Mouse (Mus musculus) CH12.LX (cell line): Measurements from ENCODE around the gene Hecw2. TPM values are rescaled to one million over a fixed set of nuclear protein-coding genes. Genes with fewer than 3 reads are reported as not detected.

ENCODE experiments used
- DNase-seq: peaks from one replicate; pipeline ENCODE4 v3.0.0-alpha.2; 2013; ENCODE audit errors: extremely low read depth
- H3K27ac ChIP-seq: 2 replicates; pipeline ENCODE4 v1.5.1; 2012; ENCODE audit warnings: low read depth, mild to moderate bottlenecking, control low read depth, moderate library complexity; ENCODE audit not compliant: insufficient read depth
- H3K27me3 ChIP-seq: replicated peaks from 2 replicates; pipeline ENCODE3; 2012; ENCODE audit warnings: inconsistent platforms
- H3K36me3 ChIP-seq, 2 experiments: replicated peaks in 1 of 2; 2 replicates each; pipeline versions ENCODE3 to v1.6.1; 2012; ENCODE audit warnings: inconsistent platforms in 1 of 2, low read length in 1 of 2, mild to moderate bottlenecking in 1 of 2, mixed read lengths in 1 of 2, moderate library complexity in 1 of 2; ENCODE audit not compliant: control insufficient read depth in 1 of 2, insufficient read depth in 1 of 2
- H3K4me1 ChIP-seq, 2 experiments: 2 replicates each; pipeline ENCODE4 v1.6.1; 2012; ENCODE audit warnings: inconsistent platforms in 1 of 2, moderate library complexity in 1 of 2; ENCODE audit not compliant: insufficient read depth in 2 of 2, control insufficient read depth in 1 of 2
- H3K4me2 ChIP-seq: 2 replicates; pipeline ENCODE4 v1.6.1; 2012; ENCODE audit warnings: low read depth, mild to moderate bottlenecking, control low read depth; ENCODE audit not compliant: poor library complexity, insufficient read depth, severe bottlenecking
- H3K4me3 ChIP-seq, 3 experiments: fragments of 150-350 bp in 1 of 3; sonication (generic) in 1 of 3; replicated peaks in 1 of 3; 2 replicates each; pipeline versions ENCODE3 to v1.5.1; 2011 to 2012; ENCODE audit warnings: low read depth in 2 of 3, low read length in 2 of 3, mild to moderate bottlenecking in 2 of 3, moderate library complexity in 2 of 3, control low read depth in 1 of 3, improper control_type of control experiment in 1 of 3, inconsistent platforms in 1 of 3, mixed read lengths in 1 of 3; ENCODE audit not compliant: poor library complexity in 1 of 3
- H3K79me2 ChIP-seq: replicated peaks from 2 replicates; pipeline ENCODE4 v1.6.1; 2012; ENCODE audit warnings: mild to moderate bottlenecking, moderate library complexity; ENCODE audit not compliant: control insufficient read depth, poor library complexity, insufficient read depth, severe bottlenecking; ENCODE audit errors: extremely low read depth
- H3K9ac ChIP-seq: 2 replicates; pipeline ENCODE4 v1.6.1; 2012; ENCODE audit warnings: low read depth, mild to moderate bottlenecking, control low read depth, moderate library complexity; ENCODE audit not compliant: insufficient read depth
- H3K9me3 ChIP-seq: replicated peaks from 2 replicates; pipeline ENCODE3; 2012; ENCODE audit warnings: low read length, inconsistent platforms, mixed read lengths
- BHLHE40 ChIP-seq: IDR thresholded peaks from 2 replicates; pipeline ENCODE4 v1.6.1; 2011; ENCODE audit warnings: mild to moderate bottlenecking, low read depth, low read length, improper control_type of control experiment
- CHD1 ChIP-seq: IDR thresholded peaks from 2 replicates; pipeline ENCODE4 v1.6.1; 2012; ENCODE audit warnings: low read depth, low read length, improper control_type of control experiment, inconsistent platforms
- CHD2 ChIP-seq: IDR thresholded peaks from 2 replicates; pipeline ENCODE4 v1.6.1; 2011; ENCODE audit warnings: low read length, improper control_type of control experiment
- E2F4 ChIP-seq: IDR thresholded peaks from 2 replicates; pipeline ENCODE4 v1.6.1; 2011; ENCODE audit warnings: low read depth, low read length, improper control_type of control experiment; ENCODE audit not compliant: insufficient replicate concordance
- GABPA ChIP-seq: IDR thresholded peaks from 2 replicates; pipeline ENCODE4 v1.6.1; 2012; ENCODE audit warnings: low read depth, low read length, improper control_type of control experiment, inconsistent platforms; ENCODE audit not compliant: insufficient replicate concordance
- HCFC1 ChIP-seq: IDR thresholded peaks from 2 replicates; pipeline ENCODE4 v1.6.1; 2012; ENCODE audit warnings: low read depth, mild to moderate bottlenecking, inconsistent platforms, low read length, improper control_type of control experiment
- JUN ChIP-seq: IDR thresholded peaks from 2 replicates; pipeline ENCODE4 v1.6.1; 2011; ENCODE audit warnings: low read depth, mild to moderate bottlenecking, low read length, improper control_type of control experiment, moderate library complexity; ENCODE audit not compliant: insufficient read depth
- MXI1 ChIP-seq: IDR thresholded peaks from 2 replicates; pipeline ENCODE4 v1.6.1; 2011; ENCODE audit warnings: mild to moderate bottlenecking, low read depth, low read length, improper control_type of control experiment
- MYC ChIP-seq: IDR thresholded peaks from 2 replicates; pipeline ENCODE4 v1.6.1; 2011; ENCODE audit warnings: low read depth, mild to moderate bottlenecking, improper control_type of control experiment, low read length
- NRF1 ChIP-seq: IDR thresholded peaks from 2 replicates; pipeline ENCODE4 v1.6.1; 2014; ENCODE audit warnings: low read depth, mild to moderate bottlenecking, inconsistent platforms, low read length, improper control_type of control experiment, moderate library complexity
- PAX5 ChIP-seq: IDR thresholded peaks from 2 replicates; pipeline ENCODE4 v1.6.1; 2012; ENCODE audit warnings: low read length, inconsistent platforms, mixed read lengths
- USF1 ChIP-seq: IDR thresholded peaks from 2 replicates; pipeline ENCODE4 v1.6.1; 2014; ENCODE audit warnings: low read depth, mild to moderate bottlenecking, inconsistent platforms, low read length, improper control_type of control experiment
- ZNF384 ChIP-seq: IDR thresholded peaks from 2 replicates; pipeline ENCODE4 v1.6.1; 2012; ENCODE audit warnings: low read depth, low read length, improper control_type of control experiment, inconsistent platforms
- dilution Hi-C: fragments of 300-500 bp; cut with MboI; formaldehyde crosslinking; loops from 2 replicates; pipeline ENCODE4 v1.14.3; 2020; ENCODE audit warnings: low sequenced_read_pairs; ENCODE audit not compliant: extremely low pct_unique_long_range_greater_than_20kb, extremely low pct_ligation_motif_present
- in situ Hi-C: fragments of 300-500 bp; cut with MboI; formaldehyde crosslinking; loops from 3 replicates; pipeline ENCODE4 v1.14.3; 2019; ENCODE audit warnings: low sequenced_read_pairs, low pct_ligation_motif_present, low pct_unique_long_range_greater_than_20kb, mixed read lengths
- polyA plus RNA-seq: library from polyadenylated mRNA; unstranded; fragments of >175 nt; gene quantifications from 2 replicates; pipeline ENCODE4 v1.2.1, GENCODE M21; 2012; ENCODE audit warnings: low read depth; ENCODE audit not compliant: insufficient read length
- total RNA-seq, 2 experiments: library from RNA; depleted of rRNA; stranded (reverse); fragments of 300-350 nt in 1 of 2; fragments of >200 nt in 1 of 2; gene quantifications; 2 replicates each; pipeline ENCODE4 v1.2.3; 2012 to 2014

Hecw2 gene
- total and polyA plus RNA-seq, 3 experiments = 0.05 to 0.59 (median 0.14) TPM

DNA sequence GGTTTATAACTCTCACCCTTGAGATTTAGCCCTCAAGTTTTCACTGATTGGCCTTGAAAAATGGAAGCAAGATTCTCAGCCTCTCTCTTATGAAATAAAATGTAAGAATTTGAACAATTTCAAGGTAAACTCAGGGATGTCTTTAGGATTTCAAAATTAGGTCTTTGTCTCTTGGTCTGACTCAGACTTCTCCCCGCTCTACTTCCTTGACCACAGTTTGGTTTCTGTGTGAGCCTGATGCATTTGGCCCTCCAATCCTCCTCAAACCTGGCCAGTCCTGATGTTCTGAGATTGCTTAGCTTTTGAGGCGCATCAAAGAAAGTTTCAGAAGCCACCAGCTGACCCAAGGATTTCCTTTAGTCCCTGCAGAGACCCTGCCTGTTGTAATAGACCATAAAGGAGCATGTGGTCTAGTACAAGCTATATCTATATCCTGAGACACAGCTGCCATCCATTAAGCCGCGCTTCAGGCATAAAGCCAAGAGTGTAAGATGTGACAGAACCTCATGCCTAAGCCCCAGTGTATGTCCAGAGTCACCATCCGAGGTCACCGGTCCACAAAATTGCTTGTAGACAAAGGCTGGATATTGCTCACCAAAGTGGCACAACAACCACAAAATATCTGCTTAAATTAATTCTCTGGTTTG is 185.4 kb downstream of the Hecw2 start (continued):
- TF ChIP-seq NRF1 (no peak), MYC (0 out of 2 replicates have a peak, but pooled peaks have one; percentile 36), CHD2 (0 out of 2 replicates have a peak, but pooled peaks have one; percentile 47), JUN (peak; percentile 71), MXI1 (no peak), BHLHE40 (peak; percentile 64), CHD1 (no peak), E2F4 (0 out of 2 replicates have a peak, but pooled peaks have one; percentile 42)
- TF ChIP-seq, all 38 proteins: peak for 18

DNA sequence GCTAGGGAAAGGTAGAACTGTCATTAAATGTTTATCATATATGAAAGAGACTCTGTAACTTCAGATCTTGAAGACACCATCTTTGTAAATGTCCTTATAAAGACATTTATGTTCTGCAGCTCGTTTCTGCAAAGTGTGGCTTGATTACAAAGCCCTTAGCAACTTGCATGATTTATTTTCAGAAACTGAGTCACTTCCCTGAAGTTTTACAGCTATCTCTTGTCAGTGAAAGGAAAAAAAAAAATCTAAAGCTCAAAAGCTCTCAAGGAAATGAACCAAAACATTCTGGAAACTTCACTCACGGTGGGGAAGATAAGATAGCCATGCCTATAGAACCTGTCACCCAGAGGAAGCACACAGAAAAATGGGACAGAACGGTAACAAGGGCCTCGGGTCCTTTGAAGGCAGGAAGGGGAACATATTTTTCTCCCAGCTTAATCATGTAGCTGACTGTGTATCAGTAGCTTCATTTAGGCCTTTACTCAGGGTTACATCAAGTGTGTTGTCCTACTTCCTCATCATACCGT is 189.0 kb downstream of the Hecw2 start:
- H3K4me3 ChIP-seq = no peak overlapping the region
- dilution Hi-C loops = no loop called here
- no peak for DNase-seq
- H3K4me1 ChIP-seq = peaks cover 6 to 14% of the 10 kb centered on the region in 2 experiments
- in situ Hi-C loops = no loop called here
- no peak overlapping the region for H3K9ac ChIP-seq
- 0 out of 2 replicates have a peak, but pooled peaks have one; percentile 31 for TF ChIP-seq ZNF384
- TF ChIP-seq HCFC1 = no peak
- no peak overlapping the region for H3K27ac ChIP-seq
- no peak overlapping the region for H3K4me2 ChIP-seq
- H3K27me3 ChIP-seq = no peaks in the 10 kb centered on the region
- H3K36me3 ChIP-seq = no peaks in the 10 kb centered on the region
- H3K9me3 ChIP-seq = no peaks in the 10 kb centered on the region
- H3K79me2 ChIP-seq = no peaks in the 10 kb centered on the region

DNA sequence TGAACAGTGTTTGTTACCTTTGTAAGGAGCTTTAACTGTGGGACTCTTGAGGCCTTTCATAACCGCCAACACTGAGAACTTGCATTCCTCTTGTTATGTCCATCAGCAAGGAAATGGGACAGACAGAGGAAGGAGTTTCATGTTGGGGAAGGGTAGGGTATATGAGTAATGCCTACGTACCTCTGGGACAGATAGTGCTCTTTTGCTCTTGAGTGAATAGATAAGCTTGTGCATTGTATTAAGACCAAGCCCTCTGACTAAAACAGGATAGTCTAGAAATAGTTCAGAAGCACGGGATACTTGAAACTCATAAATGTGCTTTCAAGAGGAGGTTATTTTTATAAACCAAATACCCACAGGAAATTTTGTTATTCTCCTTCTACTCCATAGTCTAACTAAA is 191.7 kb downstream of the Hecw2 start:
- H3K4me2 ChIP-seq = no peak overlapping the region
- H3K27me3 ChIP-seq = no peaks in the 10 kb centered on the region
- dilution Hi-C loops = no loop called here
- no peak overlapping the region for H3K9ac ChIP-seq
- no peak for TF ChIP-seq USF1
- no peak for TF ChIP-seq JUN
- no peak for TF ChIP-seq PAX5
- no peak for TF ChIP-seq GABPA
- TF ChIP-seq HCFC1 = no peak
- TF ChIP-seq MYC = no peak
- TF ChIP-seq, all 38 proteins: peak for 0
- Histone ChIP-seq H3K79me2 (no peaks in the 10 kb centered on the region), H3K27ac (no peak overlapping the region), H3K4me3 (no peak overlapping the region), H3K9me3 (no peaks in the 10 kb centered on the region), H3K36me3 (no peaks in the 10 kb centered on the region), H3K4me1 (0 out of 4 replicates have a peak, but pooled peaks cover 0 to 3% of the 10 kb centered on the region in 2 experiments)
- no peak for DNase-seq
- in situ Hi-C loops = no loop called here
